Mouse (Mus musculus) kidney, embryonic 15.5 days (tissue): ENCODE measurements around the gene Ppp1r37. TPM values are rescaled to one million over a fixed set of nuclear protein-coding genes. Genes with fewer than 3 reads are reported as not detected.

Source experiments
- ATAC-seq: fragments of 200-750 bp; cut with Nextera tagmentation; replicated peaks from 2 replicates; pipeline ENCODE4 v1.8.0; 2017; ENCODE audit warnings: moderate TSS enrichment; ENCODE audit not compliant: low FRiP score
- H3K27ac ChIP-seq: fragments of 300-500 bp; sonication (generic); 2 replicates; pipeline ENCODE4 v1.5.1; 2015; ENCODE audit warnings: mild to moderate bottlenecking, inconsistent platforms
- H3K27me3 ChIP-seq: fragments of 300-500 bp; sonication (generic); 2 replicates; pipeline ENCODE4 v1.6.1; 2015; ENCODE audit warnings: inconsistent platforms
- H3K36me3 ChIP-seq: fragments of 300-500 bp; sonication (generic); 2 replicates; pipeline ENCODE4 v1.6.1; 2015; ENCODE audit warnings: inconsistent platforms
- H3K4me1 ChIP-seq: fragments of 300-500 bp; sonication (generic); 2 replicates; pipeline ENCODE4 v1.6.1; 2015; ENCODE audit warnings: inconsistent platforms
- H3K4me2 ChIP-seq: fragments of 300-500 bp; sonication (generic); 2 replicates; pipeline ENCODE4 v1.6.1; 2015; ENCODE audit warnings: moderate library complexity, mild to moderate bottlenecking, inconsistent platforms
- H3K4me3 ChIP-seq: fragments of 300-500 bp; sonication (generic); replicated peaks from 2 replicates; pipeline ENCODE4 v1.5.1; 2015; ENCODE audit warnings: mild to moderate bottlenecking, inconsistent platforms
- H3K9ac ChIP-seq: fragments of 300-500 bp; sonication (generic); 2 replicates; pipeline ENCODE4 v1.6.1; 2015; ENCODE audit warnings: mild to moderate bottlenecking, inconsistent platforms
- H3K9me3 ChIP-seq: fragments of 300-500 bp; sonication (generic); replicated peaks from 2 replicates; pipeline ENCODE4 v1.6.1; 2016; ENCODE audit warnings: inconsistent platforms
- WGBS: fragments of 180-500 bp; shearing (Covaris S2); methylation state at CpG from one replicate; pipeline ENCODE4 v1.1.7; 2015; ENCODE audit warnings: mixed read lengths; 5-methylcytosine and 5-hydroxymethylcytosine counted together
- polyA plus RNA-seq: library from polyadenylated mRNA; unstranded; fragments of >200 nt; fragmentation: Nextera tagmentation; extraction: Ambion mirVana; gene quantifications from 2 replicates; pipeline ENCODE4 v1.2.1, GENCODE M21; 2015

Ppp1r37 gene
- polyA plus RNA-seq, 1 experiment from 2014 or later, result 24.4 TPM

DNA sequence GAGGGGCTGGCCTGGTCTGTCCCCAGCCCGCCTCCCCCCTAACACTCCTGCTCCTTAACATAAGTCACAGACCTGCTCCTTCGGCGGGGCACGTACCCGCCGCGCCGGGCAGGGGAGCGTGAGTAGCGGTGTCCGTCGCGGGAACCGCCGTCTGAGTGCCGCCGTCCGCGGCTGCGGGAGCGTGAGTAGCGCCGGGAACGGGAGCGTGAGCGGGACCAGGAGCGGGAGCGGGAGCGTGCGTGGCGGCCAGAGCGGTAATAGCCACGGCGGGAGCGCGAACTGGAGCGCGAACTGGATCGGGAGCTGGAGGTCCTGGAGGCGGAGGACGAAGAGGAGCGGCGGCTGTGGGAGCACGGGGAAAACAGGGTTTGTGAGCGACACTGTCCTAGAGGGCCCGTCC, 23.4 kb upstream of the Ppp1r37 start:
- no peak overlapping the region for H3K4me3 ChIP-seq
- 79% methylated on average over 46 of the region's 46 CpGs for WGBS
- no peaks in the 10 kb centered on the region for H3K9me3 ChIP-seq
- H3K9ac ChIP-seq, result no peak overlapping the region
- no peaks in the 10 kb centered on the region for H3K4me1 ChIP-seq
- H3K27ac ChIP-seq, result no peak overlapping the region
- H3K4me2 ChIP-seq, result no peak overlapping the region
- peaks cover 98% of the 10 kb centered on the region for H3K36me3 ChIP-seq
- H3K27me3 ChIP-seq, result no peaks in the 10 kb centered on the region
- no peak for ATAC-seq

DNA sequence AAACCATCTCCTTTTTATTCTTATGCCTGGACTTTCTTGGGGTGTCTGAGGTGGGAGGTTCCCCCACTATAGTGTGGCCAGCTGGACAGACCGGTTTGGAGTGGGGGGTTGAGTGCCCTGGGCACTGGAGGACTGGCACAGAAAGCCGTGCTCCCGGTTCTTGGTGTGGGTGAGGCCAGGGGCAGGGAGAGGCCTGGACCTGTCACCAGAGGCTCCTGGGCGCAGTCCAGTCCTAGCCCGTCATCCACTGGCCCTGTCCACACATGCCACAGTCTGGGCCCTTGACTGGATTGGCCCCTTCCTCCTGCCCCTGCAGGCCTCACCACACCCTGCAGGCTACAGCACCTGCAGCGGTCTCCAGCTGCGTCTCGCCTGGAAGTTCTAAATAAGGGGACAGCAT, 17.8 kb upstream of the Ppp1r37 start:
- Histone ChIP-seq H3K4me1 (peaks cover 14% of the 10 kb centered on the region), H3K27me3 (peaks cover 32% of the 10 kb centered on the region), H3K9ac (no peak overlapping the region), H3K4me3 (no peak overlapping the region), H3K27ac (no peak overlapping the region), H3K36me3 (peaks cover 56% of the 10 kb centered on the region), H3K4me2 (no peak overlapping the region), H3K9me3 (no peaks in the 10 kb centered on the region)
- 88% methylated on average over 8 of the region's 8 CpGs for WGBS
- ATAC-seq, result no peak

DNA sequence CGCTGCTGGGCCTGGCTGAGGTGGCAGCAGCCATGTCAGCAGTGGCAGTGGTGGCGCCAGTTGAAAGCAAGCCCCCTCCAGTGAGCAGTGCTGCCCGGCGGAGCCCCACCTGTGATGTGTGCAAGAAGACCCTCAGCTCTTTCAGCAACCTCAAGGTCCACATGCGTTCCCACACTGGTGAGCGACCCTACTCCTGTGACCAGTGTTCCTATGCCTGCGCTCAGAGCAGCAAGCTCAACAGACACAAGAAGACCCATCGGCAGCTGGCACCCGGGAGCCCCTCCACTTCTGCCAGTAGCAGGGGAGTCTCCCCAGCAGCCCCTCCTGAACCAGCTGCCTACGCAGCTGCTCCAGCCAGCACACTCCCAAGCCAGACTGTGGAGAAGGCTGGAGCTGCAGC, 16.9 kb upstream of the Ppp1r37 start:
- 88% methylated on average over 10 of the region's 10 CpGs for WGBS
- Histone ChIP-seq H3K27ac (no peak overlapping the region), H3K9ac (no peak overlapping the region), H3K9me3 (no peaks in the 10 kb centered on the region), H3K36me3 (peaks cover 47% of the 10 kb centered on the region), H3K4me1 (peaks cover 14% of the 10 kb centered on the region), H3K4me2 (no peak overlapping the region), H3K4me3 (no peak overlapping the region), H3K27me3 (peaks cover 39% of the 10 kb centered on the region)
- ATAC-seq, result no peak

DNA sequence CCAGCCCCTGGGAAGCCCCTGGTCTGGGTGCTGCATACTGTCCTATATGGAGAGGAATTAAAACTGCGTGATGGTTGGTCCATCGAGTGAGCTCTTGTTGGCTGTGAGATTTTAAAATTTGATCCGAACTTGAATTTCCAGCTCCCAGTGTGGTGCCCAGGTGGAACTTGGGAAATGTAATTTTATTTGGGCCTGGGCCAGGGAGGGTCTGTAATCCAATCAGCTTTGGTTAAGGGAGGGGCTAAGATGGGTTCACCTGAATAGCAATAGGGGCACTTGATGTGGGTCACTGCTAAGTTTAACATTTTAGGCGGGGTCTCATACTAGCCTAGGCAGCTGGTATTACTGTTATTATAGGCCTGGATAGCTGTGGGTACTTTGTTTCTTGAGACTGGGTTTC, 15.6 kb upstream of the Ppp1r37 start:
- H3K9me3 ChIP-seq, result no peaks in the 10 kb centered on the region
- peaks cover 22% of the 10 kb centered on the region for H3K4me1 ChIP-seq
- 0 out of 2 replicates have a peak overlapping the region, but pooled peaks have one; percentile 46 for H3K4me3 ChIP-seq
- WGBS, result 57% methylated on average over 4 of the region's 4 CpGs
- H3K36me3 ChIP-seq, result peaks cover 34% of the 10 kb centered on the region
- peaks cover 42% of the 10 kb centered on the region for H3K27me3 ChIP-seq
- no peak overlapping the region for H3K9ac ChIP-seq
- no peak for ATAC-seq
- H3K27ac ChIP-seq, result no peak overlapping the region
- no peak overlapping the region for H3K4me2 ChIP-seq

DNA sequence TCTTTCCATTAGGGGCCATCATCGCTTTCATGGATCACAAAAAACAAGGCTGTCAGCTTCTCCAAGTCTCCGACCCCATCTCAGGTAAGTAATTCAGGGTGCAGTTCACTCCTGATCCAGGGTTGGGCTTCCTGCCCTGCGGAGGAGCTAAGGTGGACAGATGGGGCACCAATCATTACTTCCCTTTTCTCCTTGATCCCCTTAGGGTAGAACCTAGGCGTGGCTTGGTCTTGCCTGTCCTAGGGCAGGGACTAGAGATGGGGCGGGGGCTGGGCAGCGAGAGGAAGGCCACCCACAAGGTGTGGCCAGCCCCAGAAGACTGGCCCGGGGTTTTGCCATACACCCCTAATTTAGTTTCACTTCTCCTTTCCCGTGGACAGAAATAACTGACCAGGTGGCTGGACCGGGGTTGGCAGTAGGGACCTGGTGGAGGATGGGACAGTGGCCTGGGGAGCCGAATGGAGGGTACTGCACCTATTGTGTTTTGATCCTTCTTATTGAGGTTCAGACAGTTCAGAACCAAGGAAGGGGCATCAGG, 15.1 kb upstream of the Ppp1r37 start:
- no peak overlapping the region for H3K27ac ChIP-seq
- WGBS, result 20% methylated on average over 10 of the region's 10 CpGs
- peak overlapping the region; percentile 89 for H3K4me2 ChIP-seq
- H3K4me3 ChIP-seq, result peak overlapping the region; percentile 46
- H3K9ac ChIP-seq, result peak overlapping the region; percentile 45; the same call in 1 of the 2 replicates
- H3K36me3 ChIP-seq, result peaks cover 30% of the 10 kb centered on the region
- ATAC-seq, result no peak
- H3K4me1 ChIP-seq, result peaks cover 22% of the 10 kb centered on the region
- H3K27me3 ChIP-seq, result peaks cover 42% of the 10 kb centered on the region
- no peaks in the 10 kb centered on the region for H3K9me3 ChIP-seq

DNA sequence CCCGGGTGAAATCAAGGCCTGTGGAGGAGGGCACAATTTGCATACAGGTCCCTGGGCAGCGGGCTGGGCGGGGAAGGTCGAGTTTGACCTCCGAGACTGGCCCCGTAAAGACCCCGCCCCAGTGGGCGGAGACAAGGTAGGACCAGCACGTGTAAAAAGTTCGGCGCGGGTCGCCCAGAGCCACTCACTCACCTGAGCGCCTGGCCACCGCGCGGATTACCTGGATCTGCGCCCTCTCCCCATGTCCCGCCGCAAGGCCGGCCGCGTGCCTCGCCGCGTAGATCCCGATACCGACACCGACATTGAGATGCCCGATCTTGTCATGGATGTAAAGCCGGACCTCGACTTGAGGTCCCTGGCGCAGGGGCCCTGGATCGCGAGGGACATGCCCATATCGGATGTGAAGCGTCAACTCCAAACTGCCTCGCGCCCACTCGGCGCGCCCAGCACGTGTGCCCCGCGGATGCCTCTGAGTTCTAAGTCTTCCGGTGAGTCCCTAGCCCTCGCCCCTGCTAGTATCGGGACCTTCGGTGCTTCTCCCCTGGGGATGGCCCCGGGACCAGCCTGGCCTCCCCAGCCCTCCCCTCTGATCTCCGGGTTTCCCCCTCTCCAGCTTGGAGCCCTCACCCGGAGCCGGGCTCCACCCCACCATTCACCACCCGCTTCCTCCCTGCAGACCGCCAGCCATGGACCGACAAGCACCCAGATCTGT, 14.4 kb upstream of the Ppp1r37 start, which contains the start of the genes Zfp296 and Gemin7:
Gene Zfp296 (plus strand): TSS at position 147 of the 712 bp plus-strand sequence.
Gene Gemin7 (minus strand): TSS at position 455 of the 712 bp plus-strand sequence.
- under 1% methylated on average over 54 of the region's 56 CpGs for WGBS
- peak within 1 kb of the TSS; percentile 46 for H3K4me3 ChIP-seq
- no peak for ATAC-seq
- peak within 1 kb of the TSS; percentile 45 for H3K9ac ChIP-seq
- peaks cover 25% of the 10 kb centered on the region for H3K4me1 ChIP-seq
- no peak within 1 kb of the TSS for H3K27ac ChIP-seq
- peak within 1 kb of the TSS; percentile 89 for H3K4me2 ChIP-seq
- H3K36me3 ChIP-seq, result peaks cover 25% of the 10 kb centered on the region
- peaks cover 42% of the 10 kb centered on the region for H3K27me3 ChIP-seq
- H3K9me3 ChIP-seq, result no peaks in the 10 kb centered on the region

DNA sequence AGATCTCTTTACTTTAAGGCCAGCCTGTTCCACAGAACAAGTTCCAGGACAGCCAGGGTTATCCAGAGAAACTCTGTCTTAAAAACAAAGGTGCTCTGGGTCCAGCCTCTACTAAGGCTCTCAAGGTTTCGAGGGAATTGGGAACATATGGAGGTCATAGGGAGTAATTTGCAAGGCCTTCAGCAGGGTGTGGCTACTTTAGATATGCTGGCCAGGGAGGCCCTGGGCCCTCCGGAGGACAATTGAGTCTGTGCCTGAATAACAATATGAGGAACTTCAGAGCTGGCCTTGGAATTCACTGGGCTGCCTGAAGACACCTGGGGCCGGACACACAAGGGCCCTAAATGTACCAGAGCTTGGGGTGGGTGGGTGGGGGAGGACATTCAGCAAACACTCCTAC, 12.7 kb upstream of the Ppp1r37 start:
- no peak for ATAC-seq
- Histone ChIP-seq H3K27me3 (peaks cover 42% of the 10 kb centered on the region), H3K9ac (no peak overlapping the region), H3K9me3 (no peaks in the 10 kb centered on the region), H3K36me3 (peaks cover 11% of the 10 kb centered on the region), H3K4me1 (peaks cover 38% of the 10 kb centered on the region), H3K4me2 (no peak overlapping the region), H3K4me3 (no peak overlapping the region), H3K27ac (no peak overlapping the region)
- 55% methylated on average over 3 of the region's 3 CpGs for WGBS

DNA sequence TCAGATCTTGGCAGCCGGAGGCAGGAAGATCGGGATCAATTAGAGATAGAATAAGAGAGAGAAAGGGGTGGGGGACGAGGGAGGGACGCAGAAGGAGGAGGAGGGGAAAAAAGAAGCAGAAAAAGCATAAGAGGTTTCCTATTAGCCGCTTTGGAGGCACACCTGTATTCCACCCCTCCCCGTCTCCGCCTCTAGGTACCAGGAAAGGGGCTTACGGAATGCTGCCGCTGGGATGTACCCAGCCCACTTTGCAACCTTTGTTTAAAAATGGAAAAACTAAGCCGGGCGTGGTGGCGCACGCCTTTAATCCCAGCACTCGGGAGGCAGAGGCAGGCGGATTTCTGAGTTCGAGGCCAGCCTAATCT, 10.9 kb upstream of the Ppp1r37 start:
- WGBS, result 28% methylated on average over 16 of the region's 16 CpGs
- 0 out of 2 replicates have a peak, but pooled peaks have one; percentile 0 for ATAC-seq

DNA sequence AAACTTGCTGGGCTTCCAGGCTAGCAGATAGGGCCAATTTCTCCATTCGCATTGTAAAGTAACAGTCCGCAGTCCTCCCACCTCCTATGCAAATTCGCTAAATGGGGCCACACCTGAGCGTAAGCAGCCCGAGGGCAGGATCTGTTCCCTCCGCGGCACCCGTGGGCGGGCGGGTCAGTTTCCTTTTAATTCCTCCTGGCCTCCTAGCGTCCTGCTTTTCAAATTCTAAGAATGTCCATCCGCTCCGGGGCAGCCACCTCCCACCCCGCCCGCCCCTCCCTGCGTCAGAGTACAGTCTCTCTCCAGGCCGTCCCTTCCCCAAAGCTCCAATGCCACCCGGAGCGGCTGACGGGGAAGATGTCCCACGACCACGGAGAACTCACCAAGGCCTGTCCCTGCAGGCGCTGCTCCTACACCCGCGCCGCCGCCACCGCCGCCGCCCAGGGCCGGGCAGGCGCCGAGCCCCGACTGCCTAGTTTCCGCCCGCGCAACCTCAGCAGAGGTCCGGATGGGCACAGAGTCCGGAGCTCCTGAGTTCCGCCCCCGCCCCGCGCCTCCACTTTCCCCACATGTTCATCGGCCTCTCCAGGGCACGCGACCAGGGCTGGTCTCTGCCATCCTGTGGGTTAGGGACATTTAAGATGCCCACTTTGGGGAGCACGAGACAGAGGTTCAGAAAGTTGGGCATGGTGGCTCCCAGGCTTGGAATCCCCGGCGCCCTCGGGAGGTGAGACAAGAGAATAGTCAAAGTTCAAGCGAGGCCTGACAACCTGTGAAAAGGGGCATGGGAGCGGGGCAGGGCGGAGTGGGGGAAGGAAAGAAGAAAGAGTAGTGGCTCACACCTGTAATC, 10.3 kb upstream of the Ppp1r37 start:
- H3K36me3 ChIP-seq, result peaks cover 26% of the 10 kb centered on the region
- H3K4me1 ChIP-seq, result peaks cover 37% of the 10 kb centered on the region
- H3K27me3 ChIP-seq, result peaks cover 35% of the 10 kb centered on the region
- peak overlapping the region; percentile 75 for H3K9ac ChIP-seq
- H3K9me3 ChIP-seq, result no peaks in the 10 kb centered on the region
- H3K4me2 ChIP-seq, result peak overlapping the region; percentile 74
- peak overlapping the region; percentile 75 for H3K4me3 ChIP-seq
- WGBS, result 1% methylated on average over 53 of the region's 53 CpGs
- H3K27ac ChIP-seq, result peak overlapping the region; percentile 94
- ATAC-seq, result peak; percentile 80

More for the DNA sequence above, 10.9 kb upstream of the Ppp1r37 start:
- peak overlapping the region; percentile 75 for H3K4me3 ChIP-seq
- H3K4me2 ChIP-seq, result peak overlapping the region; percentile 74
- peaks cover 21% of the 10 kb centered on the region for H3K36me3 ChIP-seq
- peaks cover 41% of the 10 kb centered on the region for H3K27me3 ChIP-seq
- peak overlapping the region; percentile 94 for H3K27ac ChIP-seq
- H3K9ac ChIP-seq, result peak overlapping the region; percentile 75
- no peaks in the 10 kb centered on the region for H3K9me3 ChIP-seq
- H3K4me1 ChIP-seq, result peaks cover 38% of the 10 kb centered on the region

DNA sequence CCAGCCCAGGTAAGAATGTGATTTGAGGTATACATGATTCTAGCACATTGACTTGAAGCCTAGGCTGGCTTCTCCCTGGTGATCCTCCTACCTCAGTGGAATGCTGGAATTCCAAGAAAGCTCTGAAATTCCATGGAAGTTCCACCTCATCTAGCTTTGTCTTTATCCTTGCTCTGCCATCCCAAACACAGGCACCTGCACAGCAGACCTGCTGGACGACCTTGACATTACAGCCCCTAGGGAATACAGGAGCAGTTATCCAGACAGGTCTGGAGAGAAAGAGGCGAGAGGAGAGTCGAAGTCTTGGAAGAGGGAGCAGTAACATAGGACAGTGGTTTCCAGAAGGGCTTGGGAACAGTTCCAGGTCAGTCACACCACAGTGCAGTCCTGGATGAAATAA, 6.8 kb upstream of the Ppp1r37 start:
- Histone ChIP-seq H3K9me3 (no peaks in the 10 kb centered on the region), H3K36me3 (peaks cover 47% of the 10 kb centered on the region), H3K27me3 (peaks cover 2% of the 10 kb centered on the region), H3K4me1 (peaks cover 24% of the 10 kb centered on the region), H3K4me2 (no peak overlapping the region), H3K27ac (no peak overlapping the region), H3K9ac (no peak overlapping the region), H3K4me3 (no peak overlapping the region)
- ATAC-seq, result no peak
- WGBS, result 75% methylated on average over 3 of the region's 3 CpGs

DNA sequence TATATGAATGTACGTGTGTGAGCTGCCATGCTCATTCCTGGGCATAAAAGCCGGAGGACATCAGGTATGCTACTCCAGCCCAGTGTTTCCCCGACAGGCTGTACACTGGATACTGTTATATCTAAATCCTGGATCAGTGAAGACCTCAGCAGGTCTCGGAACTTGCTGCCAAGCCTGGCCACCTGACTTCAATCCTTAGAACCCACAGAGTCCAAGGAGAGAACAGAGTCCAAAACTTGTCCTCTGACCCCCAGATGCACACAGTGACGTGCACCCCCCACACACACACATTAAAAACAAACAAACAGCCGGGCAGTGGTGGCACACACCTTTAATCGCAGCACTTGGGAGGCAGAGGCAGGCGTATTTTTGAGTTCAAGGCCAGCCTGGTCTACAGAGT, 4.5 kb upstream of the Ppp1r37 start:
- Histone ChIP-seq H3K36me3 (peaks cover 58% of the 10 kb centered on the region), H3K4me3 (no peak overlapping the region), H3K4me1 (peaks cover 26% of the 10 kb centered on the region), H3K27ac (no peak overlapping the region), H3K9ac (no peak overlapping the region), H3K9me3 (no peaks in the 10 kb centered on the region), H3K4me2 (no peak overlapping the region), H3K27me3 (no peaks in the 10 kb centered on the region)
- no peak for ATAC-seq
- 89% methylated on average over 8 of the region's 8 CpGs for WGBS

DNA sequence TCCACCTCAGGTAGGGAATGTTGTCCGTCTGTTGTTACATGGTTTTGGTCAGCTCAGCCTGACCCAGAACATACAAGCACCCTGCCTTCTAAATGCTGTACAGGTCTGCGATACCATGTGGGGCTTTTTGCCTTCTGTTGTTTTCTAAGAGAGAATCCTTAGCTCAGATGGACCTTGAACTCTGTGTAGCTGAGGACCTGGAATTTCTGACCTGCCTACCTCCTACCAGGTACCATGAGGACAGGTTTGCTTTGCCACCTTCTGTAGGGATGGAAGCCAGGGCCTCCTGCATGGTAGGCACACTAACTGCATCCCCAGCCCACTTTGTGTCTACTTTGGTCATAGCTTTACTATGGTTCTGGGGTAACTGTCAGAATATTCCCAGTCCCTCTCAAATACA, 2.9 kb upstream of the Ppp1r37 start:
- H3K4me2 ChIP-seq, result no peak overlapping the region
- no peak overlapping the region for H3K9ac ChIP-seq
- H3K27ac ChIP-seq, result no peak overlapping the region
- peaks cover 57% of the 10 kb centered on the region for H3K36me3 ChIP-seq
- WGBS, result 92% methylated on average over 2 of the region's 2 CpGs
- no peaks in the 10 kb centered on the region for H3K27me3 ChIP-seq
- no peak for ATAC-seq
- peaks cover 18% of the 10 kb centered on the region for H3K4me1 ChIP-seq
- no peak overlapping the region for H3K4me3 ChIP-seq
- H3K9me3 ChIP-seq, result no peaks in the 10 kb centered on the region
